Mouse (Mus musculus) embryonic facial prominence, embryonic 10.5 days (tissue): Measurements from ENCODE around the gene Ror1. TPM values are rescaled to one million over a fixed set of nuclear protein-coding genes. Genes with fewer than 3 reads are reported as not detected.

Experiments used
- DNase-seq: peaks from one replicate; pipeline ENCODE4 v3.0.0-alpha.2; 2017; ENCODE audit warnings: low spot score
- H3K27ac ChIP-seq: fragments of 300-500 bp; sonication (generic); replicated peaks from 2 replicates; pipeline ENCODE4 v1.5.1; 2016; ENCODE audit warnings: mild to moderate bottlenecking
- H3K27me3 ChIP-seq: fragments of 300-500 bp; sonication (generic); replicated peaks from 2 replicates; pipeline ENCODE4 v1.6.1; 2016; ENCODE audit warnings: low read depth, mild to moderate bottlenecking; ENCODE audit not compliant: poor library complexity, severe bottlenecking
- H3K36me3 ChIP-seq: fragments of 300-500 bp; sonication (generic); replicated peaks from 2 replicates; pipeline ENCODE4 v1.6.1; 2016; ENCODE audit warnings: mild to moderate bottlenecking, moderate library complexity
- H3K4me1 ChIP-seq: fragments of 300-500 bp; sonication (generic); 2 replicates; pipeline ENCODE4 v1.6.1; 2016
- H3K4me3 ChIP-seq: fragments of 300-500 bp; sonication (generic); 2 replicates; pipeline ENCODE4 v1.5.1; 2016; ENCODE audit warnings: mild to moderate bottlenecking, moderate library complexity
- H3K9me3 ChIP-seq: fragments of 300-500 bp; sonication (generic); 2 replicates; pipeline ENCODE4 v1.6.1; 2016; ENCODE audit warnings: mild to moderate bottlenecking
- whole genome bisulfite sequencing: fragments of 180-500 bp; shearing (Covaris S2); methylation state at CpG from one replicate; pipeline ENCODE4 v1.1.7; 2016; 5-methylcytosine and 5-hydroxymethylcytosine counted together
- polyA plus RNA-seq: library from polyadenylated mRNA; unstranded; fragments of >200 nt; fragmentation: Nextera tagmentation; extraction: Ambion mirVana; gene quantifications from 2 replicates; pipeline ENCODE4 v1.2.1, GENCODE M21; 2016

Gene Ror1
- polyA plus RNA-seq, 1 experiment from 2014 or later = 12.0 TPM

DNA sequence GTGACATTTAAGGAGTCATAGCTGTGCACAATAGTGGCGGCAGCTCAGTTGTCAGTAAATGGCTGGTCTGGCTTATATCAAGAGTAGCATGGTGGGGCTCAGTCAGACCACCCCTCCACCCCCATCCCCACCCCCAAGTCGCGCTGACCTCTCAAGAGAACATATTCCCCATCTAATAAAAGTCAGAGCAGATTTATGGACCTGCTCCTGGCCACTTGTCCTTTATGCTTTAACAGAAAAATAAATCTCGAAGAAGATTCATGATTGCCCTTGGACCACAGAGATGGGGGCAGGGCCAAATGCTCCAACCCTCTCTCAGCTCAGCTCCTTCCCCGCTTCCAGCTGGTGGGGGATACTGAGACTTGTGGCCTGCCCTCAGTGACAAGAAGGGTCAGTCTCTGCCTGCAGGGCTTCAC is 75.9 kb downstream of the Ror1 start:
- Histone ChIP-seq H3K27ac (peak overlapping the region; percentile 83), H3K27me3 (no peaks in the 10 kb centered on the region), H3K4me3 (no peak overlapping the region), H3K4me1 (peaks cover 54% of the 10 kb centered on the region), H3K36me3 (no peaks in the 10 kb centered on the region), H3K9me3 (no peaks in the 10 kb centered on the region)
- 46% methylated on average over 5 of the region's 5 CpGs for WGBS
- peak; percentile 47 for DNase-seq

DNA sequence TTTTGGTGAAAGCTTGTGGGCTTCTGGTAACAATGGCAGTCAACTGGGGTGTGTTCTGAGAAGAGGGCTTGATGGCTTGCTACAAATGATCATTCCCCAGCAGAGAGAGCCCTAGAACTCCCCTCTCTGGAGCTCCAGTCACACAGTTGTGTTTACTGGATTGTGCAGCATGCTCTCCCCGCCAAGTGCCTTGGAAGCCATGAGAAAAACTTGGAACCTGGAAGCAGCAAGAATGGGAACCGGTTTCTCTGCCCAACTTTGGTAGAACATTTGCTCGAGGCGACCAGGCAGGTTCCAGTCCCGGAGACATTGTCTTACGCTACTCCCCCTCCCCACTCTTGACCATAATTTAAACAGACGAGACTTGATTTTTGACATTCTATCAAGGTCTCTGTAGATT is 80.0 kb downstream of the Ror1 start:
- peaks cover 38% of the 10 kb centered on the region for H3K4me1 ChIP-seq
- no peaks in the 10 kb centered on the region for H3K9me3 ChIP-seq
- H3K27ac ChIP-seq = no peak overlapping the region
- H3K4me3 ChIP-seq = no peak overlapping the region
- no peak for DNase-seq
- WGBS = 91% methylated on average over 7 of the region's 7 CpGs
- no peaks in the 10 kb centered on the region for H3K27me3 ChIP-seq
- H3K36me3 ChIP-seq = no peaks in the 10 kb centered on the region

DNA sequence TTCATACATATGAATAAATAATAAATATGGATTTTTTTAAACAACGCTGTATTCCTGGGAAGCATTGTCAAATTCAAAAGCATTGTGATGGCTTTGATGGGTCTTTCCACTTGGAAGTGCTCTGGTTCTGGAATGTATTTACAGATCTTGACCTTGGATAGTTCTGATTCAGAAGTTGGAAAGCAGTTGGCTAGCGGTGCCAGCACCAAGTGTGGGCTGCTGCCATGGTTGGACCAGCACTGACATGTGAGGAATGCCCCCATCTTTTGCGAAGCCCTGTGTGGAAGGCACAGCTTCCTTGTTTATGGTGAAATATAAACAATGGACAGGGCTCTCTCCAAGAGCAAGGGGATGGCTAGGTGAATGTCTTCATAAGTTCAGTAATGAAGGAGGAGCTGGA is 82.7 kb downstream of the Ror1 start:
- Histone ChIP-seq H3K4me1 (peaks cover 20% of the 10 kb centered on the region), H3K4me3 (no peak overlapping the region), H3K27ac (no peak overlapping the region), H3K36me3 (no peaks in the 10 kb centered on the region), H3K9me3 (no peaks in the 10 kb centered on the region), H3K27me3 (no peaks in the 10 kb centered on the region)
- 87% methylated on average over 3 of the region's 3 CpGs for WGBS
- DNase-seq = no peak

- Histone ChIP-seq H3K27ac (no peak overlapping the region), H3K4me1 (peaks cover 26% of the 10 kb centered on the region), H3K27me3 (no peaks in the 10 kb centered on the region), H3K9me3 (no peaks in the 10 kb centered on the region), H3K4me3 (no peak overlapping the region), H3K36me3 (no peaks in the 10 kb centered on the region)
- WGBS = 73% methylated on average over 5 of the region's 5 CpGs
- no peak for DNase-seq
Measured at GRCm38 (mm10) chr4:100181676-100182075, 86.1 kb downstream of the Ror1 start.

- Histone ChIP-seq H3K27ac (no peak overlapping the region), H3K4me3 (no peak overlapping the region), H3K36me3 (no peaks in the 10 kb centered on the region), H3K4me1 (peaks cover 29% of the 10 kb centered on the region), H3K9me3 (no peaks in the 10 kb centered on the region), H3K27me3 (no peaks in the 10 kb centered on the region)
- no peak for DNase-seq
- 78% methylated on average over 8 of the region's 8 CpGs for WGBS
Measured at GRCm38 (mm10) chr4:100186781-100187180, 91.2 kb downstream of the Ror1 start.

- Histone ChIP-seq H3K27me3 (no peaks in the 10 kb centered on the region), H3K9me3 (no peaks in the 10 kb centered on the region), H3K27ac (peak overlapping the region; percentile 58), H3K4me1 (peaks cover 29% of the 10 kb centered on the region), H3K36me3 (no peaks in the 10 kb centered on the region), H3K4me3 (no peak overlapping the region)
- DNase-seq = no peak
- WGBS = 43% methylated on average over 6 of the region's 6 CpGs
Measured at GRCm38 (mm10) chr4:100187563-100188200, 92.1 kb downstream of the Ror1 start.

DNA sequence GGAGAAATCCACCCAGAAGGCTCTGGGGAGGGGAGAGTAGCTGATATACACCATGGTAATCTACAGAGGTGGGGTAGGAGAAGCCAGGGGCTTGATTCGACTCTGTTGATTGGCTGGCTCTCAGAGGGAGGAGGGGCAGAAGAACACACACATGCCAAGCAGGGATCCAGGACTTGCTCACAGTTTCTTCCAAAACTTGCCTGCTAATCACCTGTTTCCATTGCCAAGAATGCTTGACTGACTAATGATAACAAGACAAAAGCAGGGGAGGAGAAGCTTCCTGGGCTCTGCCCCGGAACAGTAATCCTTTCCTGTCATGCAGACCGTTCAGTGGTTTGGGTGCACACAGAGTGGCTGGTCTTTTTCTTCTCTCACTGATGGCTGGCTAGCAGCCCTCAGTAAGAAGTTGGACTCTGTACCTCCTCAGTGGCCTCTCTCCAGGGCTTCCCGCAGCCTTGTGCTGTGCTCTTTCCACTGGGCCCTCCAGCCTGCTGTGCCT is 92.7 kb downstream of the Ror1 start:
- Histone ChIP-seq H3K27ac (peak overlapping the region; percentile 58), H3K4me3 (no peak overlapping the region), H3K4me1 (peaks cover 29% of the 10 kb centered on the region), H3K9me3 (no peaks in the 10 kb centered on the region), H3K36me3 (no peaks in the 10 kb centered on the region), H3K27me3 (no peaks in the 10 kb centered on the region)
- DNase-seq = no peak
- WGBS = 45% methylated on average over 4 of the region's 4 CpGs

DNA sequence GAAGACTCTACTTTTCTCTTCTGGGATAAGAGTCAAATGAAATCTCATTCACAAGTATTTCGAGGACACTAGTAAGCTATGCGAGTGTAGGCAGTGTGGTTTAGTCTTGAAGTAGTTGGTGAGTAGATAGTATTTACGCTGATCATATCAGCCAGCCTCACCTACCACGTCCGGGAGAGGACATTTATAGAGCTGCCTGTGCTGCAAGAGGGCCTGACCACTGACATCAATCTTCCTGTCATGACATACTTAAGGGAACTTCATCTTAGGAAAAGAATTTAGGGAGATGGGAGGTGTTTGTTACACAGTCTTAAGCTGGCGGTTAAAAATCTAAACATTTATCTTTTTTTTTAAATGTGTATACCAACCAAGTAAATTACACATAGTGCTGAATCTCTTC is 95.9 kb downstream of the Ror1 start:
- WGBS = 92% methylated on average over 6 of the region's 6 CpGs
- H3K4me3 ChIP-seq = no peak overlapping the region
- no peaks in the 10 kb centered on the region for H3K27me3 ChIP-seq

GRCm38 (mm10) chr4:100194136-100194535 is 98.5 kb downstream of the Ror1 start:
- Histone ChIP-seq H3K4me1 (0 out of 2 replicates have a peak, but pooled peaks cover 3% of the 10 kb centered on the region), H3K9me3 (no peaks in the 10 kb centered on the region), H3K36me3 (no peaks in the 10 kb centered on the region), H3K27me3 (no peaks in the 10 kb centered on the region), H3K27ac (no peak overlapping the region), H3K4me3 (no peak overlapping the region)
- WGBS = 86% methylated on average over 3 of the region's 3 CpGs
- no peak for DNase-seq

More for the DNA sequence above, 95.9 kb downstream of the Ror1 start:
- DNase-seq = no peak
- peaks cover 24% of the 10 kb centered on the region for H3K4me1 ChIP-seq
- H3K36me3 ChIP-seq = no peaks in the 10 kb centered on the region
- H3K9me3 ChIP-seq = no peaks in the 10 kb centered on the region
- H3K27ac ChIP-seq = no peak overlapping the region

GRCm38 (mm10) chr4:100196255-100196793 is 100.7 kb downstream of the Ror1 start:
- H3K4me1 ChIP-seq = peaks cover 14% of the 10 kb centered on the region
- 86% methylated on average over 5 of the region's 5 CpGs for WGBS
- H3K4me3 ChIP-seq = no peak overlapping the region
- H3K9me3 ChIP-seq = no peaks in the 10 kb centered on the region
- H3K27ac ChIP-seq = no peak overlapping the region
- no peaks in the 10 kb centered on the region for H3K36me3 ChIP-seq
- no peak for DNase-seq
- H3K27me3 ChIP-seq = no peaks in the 10 kb centered on the region

DNA sequence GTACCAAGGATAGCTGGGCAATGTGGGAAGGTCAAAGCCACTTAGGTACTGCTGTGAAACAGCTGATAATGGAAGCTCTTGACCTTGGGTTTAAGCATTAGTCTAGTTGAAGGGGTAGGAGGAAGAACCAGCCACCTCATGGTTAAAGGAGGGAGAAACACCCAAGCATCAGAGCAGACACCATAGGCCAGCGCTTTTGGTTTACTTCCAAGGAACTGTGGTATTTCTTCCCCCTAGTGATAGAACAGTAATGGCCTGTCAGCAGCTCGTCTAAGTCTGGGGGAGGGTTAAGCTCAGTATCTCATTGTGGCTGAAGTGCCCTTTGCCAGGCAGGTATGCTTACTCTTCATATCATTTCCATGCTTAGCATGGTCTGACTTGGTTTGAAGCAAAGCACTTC is 102.7 kb downstream of the Ror1 start:
- H3K36me3 ChIP-seq = no peaks in the 10 kb centered on the region
- no peak overlapping the region for H3K27ac ChIP-seq
- H3K4me1 ChIP-seq = peaks cover 34% of the 10 kb centered on the region
- 75% methylated on average over 2 of the region's 2 CpGs for WGBS
- DNase-seq = no peak
- H3K4me3 ChIP-seq = no peak overlapping the region
- no peaks in the 10 kb centered on the region for H3K27me3 ChIP-seq
- H3K9me3 ChIP-seq = no peaks in the 10 kb centered on the region

- no peak overlapping the region for H3K4me3 ChIP-seq
- peak overlapping the region; percentile 46 for H3K27ac ChIP-seq
- no peaks in the 10 kb centered on the region for H3K9me3 ChIP-seq
- peak; percentile 30 for DNase-seq
- WGBS = 22% methylated on average over 2 of the region's 2 CpGs
- H3K36me3 ChIP-seq = no peaks in the 10 kb centered on the region
- peaks cover 60% of the 10 kb centered on the region for H3K4me1 ChIP-seq
- no peaks in the 10 kb centered on the region for H3K27me3 ChIP-seq
Measured at GRCm38 (mm10) chr4:100201322-100201721, 105.7 kb downstream of the Ror1 start.

- H3K27ac ChIP-seq = peak overlapping the region; percentile 71
- WGBS = 66% methylated on average over 5 of the region's 5 CpGs
- H3K9me3 ChIP-seq = no peaks in the 10 kb centered on the region
- no peak for DNase-seq
- no peak overlapping the region for H3K4me3 ChIP-seq
- H3K4me1 ChIP-seq = peaks cover 65% of the 10 kb centered on the region
- H3K27me3 ChIP-seq = no peaks in the 10 kb centered on the region
- no peaks in the 10 kb centered on the region for H3K36me3 ChIP-seq
Measured at GRCm38 (mm10) chr4:100203066-100203465, 107.5 kb downstream of the Ror1 start.
